Mouse (Mus musculus) thymus, postnatal 14 days (tissue): ENCODE data around the gene Sparcl1.

ENCODE experiments used
- DNase-seq: peaks from one replicate; pipeline ENCODE4 v3.0.0; 2021

Sparcl1 gene

DNA sequence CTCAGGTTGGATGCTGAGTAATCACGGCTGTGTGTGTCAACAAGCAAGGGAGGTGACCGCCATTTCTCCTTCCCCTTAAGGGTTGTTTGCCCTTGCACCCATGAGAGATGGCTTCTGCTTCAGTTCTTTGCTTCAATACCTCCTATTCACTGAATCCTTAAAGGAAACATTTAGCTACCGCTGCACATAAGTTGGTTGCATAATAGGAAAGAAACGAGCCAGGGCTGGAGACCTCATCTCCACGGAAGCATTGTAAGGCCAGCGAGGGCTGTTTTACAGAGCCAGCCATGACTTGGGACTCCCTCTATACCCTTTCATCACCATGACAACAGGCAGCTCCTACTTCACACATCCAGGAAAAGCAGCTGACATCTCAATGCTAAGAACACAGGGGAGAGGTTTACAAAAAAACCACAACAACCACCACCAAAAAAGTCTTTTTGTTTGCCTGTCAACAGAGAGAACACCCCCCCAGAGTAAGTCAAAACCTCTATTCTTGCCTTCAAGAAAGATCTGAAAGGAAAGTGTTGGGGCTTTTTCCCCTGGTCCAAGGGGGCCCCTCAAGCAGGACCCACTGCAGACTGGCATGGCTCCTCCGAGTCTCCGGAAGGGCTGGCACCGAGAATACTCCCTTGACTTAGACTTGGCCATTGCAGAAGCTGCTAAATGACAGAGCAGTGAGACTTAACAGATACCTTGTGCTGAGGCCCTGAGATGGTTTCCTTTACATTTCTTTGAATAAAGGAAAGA lies 3.2 kb downstream of the Sparcl1 start:
- no peak for DNase-seq

DNA sequence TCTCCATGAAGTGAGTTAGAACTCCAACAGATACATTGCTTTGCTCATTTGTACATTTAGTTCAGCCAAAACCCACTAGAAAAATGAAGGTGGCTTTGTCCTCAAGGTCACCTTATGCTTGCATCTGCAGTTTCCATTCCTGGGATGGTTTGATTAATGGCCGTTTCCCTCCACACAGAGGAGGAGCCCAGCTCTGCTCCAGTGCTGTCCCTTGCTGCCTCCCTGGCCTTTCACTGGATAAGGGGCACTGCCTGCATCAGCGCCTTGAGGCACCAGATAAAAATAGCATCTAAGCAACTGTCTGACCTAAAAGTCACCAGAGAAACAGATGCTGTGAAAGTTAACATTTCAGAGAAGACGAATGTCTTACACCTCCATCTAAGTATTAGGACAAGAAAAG lies 4.0 kb downstream of the Sparcl1 start:
- no peak for DNase-seq

DNA sequence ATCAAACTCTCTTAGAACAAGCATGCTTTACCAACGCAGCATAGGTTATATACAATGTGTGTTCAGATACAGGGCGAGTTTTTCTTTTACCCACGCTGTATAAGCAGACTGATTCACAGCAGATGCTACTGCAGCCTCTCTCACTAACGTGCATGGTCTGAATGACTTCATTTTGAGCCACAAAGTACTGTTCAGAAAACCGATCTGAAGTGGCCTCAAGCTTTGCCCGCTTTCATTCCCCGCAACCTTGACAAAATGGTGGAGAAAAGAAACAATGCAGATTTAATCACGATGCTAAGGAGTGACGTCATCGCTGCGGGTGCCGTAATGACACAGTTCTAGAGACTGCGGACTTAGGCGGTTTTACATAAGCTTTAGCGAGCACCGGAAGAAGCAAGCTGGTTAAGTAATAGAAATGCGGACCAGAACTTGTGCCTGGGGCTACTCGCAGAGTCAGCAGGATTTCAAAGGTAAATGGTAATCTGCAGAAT lies 4.6 kb downstream of the Sparcl1 start:
- DNase-seq: no peak

DNA sequence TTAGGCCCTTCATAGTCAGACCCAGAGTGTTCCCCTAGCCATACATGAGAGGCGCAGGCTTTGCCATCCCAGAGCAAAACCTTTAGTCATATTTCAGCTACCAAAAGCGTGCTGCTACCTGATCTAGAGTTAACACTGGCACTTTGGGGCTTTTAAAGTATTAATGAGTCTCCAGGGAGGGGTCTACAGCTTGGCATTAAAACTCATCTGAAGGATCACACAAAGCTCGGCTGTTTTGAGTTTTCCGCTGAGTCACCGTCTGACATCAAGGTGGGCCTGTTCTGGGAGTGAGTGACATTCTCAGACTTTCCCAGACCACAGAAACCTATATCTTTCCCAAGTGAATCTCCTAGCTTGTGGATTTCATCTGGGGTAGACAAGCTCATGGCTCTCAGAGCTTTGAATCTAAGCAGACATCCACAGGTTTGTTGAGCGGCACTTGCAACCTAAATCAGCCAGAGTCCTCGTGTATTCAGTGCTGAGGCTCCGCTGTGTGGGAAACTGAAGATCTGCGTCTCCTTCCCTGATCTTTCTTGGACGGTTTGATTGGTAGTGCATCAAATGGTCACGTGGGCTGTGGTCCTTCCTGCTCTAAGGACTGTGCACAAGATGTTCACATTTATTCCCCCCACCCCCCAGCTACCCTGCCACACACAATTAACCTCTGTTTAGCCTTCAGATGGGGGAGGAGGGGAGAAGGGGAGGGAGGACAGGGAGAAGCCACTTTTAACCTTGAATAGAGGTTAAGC lies 5.2 kb downstream of the Sparcl1 start:
- DNase-seq: no peak

DNA sequence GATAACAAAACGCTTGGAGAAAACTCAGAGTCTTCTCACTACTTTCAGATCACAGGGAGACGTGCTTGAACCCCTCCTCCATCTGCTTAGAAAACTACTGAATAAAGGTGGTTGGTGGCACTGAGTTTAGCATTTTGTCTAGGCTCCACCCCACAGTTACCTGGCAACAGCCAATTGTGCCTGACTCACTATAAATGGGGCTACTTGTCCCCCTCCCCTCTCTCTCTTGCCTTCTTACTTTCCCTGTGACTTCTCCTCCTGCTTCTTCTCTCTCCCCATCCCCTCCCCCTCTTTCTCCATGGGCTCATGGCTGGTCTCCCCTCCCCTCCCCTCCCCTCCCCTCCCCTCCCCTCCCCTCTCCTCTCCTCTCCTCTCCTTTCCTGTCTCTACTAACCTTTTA lies 9.4 kb downstream of the Sparcl1 start:
- DNase-seq: no peak

DNA sequence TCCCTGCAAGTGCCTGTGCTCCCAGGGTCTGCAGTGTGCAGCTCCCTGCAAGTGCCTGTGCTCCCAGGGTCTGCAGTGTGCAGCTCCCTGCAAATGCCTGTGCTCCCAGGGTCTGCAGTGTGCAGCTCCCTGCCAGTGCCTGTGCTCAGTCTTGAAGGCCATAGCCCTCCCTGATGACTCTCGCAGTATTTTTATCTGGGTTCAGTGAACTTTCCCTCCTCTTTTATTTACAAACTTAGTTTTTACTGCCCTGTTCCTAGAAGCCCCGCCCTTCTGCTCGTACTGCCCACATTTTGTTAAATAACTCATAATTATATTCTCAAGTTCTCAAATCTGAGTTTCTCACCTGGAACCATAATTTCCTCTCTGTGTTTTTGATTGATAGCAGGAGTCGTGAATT lies 10.4 kb downstream of the Sparcl1 start:
- DNase-seq: no peak

DNA sequence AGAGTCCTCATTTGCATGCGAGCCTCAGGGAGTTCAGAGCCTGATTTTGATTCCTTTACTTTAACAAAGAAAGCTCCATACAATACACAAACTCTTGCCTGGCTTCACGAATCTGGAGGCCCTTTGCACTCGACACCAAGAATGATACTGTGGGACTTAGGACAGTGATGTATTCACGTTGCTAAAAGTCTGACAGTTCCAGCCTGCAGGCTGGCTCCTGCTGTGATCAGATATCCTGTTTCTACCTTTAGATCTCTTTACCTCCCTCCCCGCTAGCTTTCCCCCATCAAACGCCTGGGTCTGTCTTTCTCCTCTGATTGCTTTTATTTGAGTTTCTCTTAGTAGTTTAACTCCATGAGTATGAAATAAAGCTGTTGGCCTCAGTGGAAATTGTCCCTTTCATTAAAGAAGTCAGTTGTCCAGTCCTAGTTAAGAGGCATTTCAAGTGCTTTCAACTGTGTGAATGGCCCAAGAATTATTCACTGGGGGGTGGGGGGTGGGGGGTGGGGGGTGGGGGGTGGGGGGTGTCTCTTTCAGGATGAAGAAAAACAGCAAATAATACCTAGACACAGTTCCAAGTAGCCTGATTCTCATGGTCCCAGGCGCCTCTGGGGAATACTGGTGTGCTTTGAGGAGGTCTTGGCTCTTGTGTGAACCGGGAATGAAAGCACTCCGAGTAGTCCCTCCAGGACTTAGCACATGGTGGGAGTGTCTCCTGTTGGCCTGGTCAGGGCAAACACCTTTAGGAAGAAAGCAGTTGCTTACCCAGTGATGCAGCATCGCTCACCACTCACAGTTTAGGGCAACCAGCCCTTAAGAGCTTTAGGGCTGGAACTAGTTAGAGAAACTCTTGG lies 11.6 kb downstream of the Sparcl1 start:
- no peak for DNase-seq

DNA sequence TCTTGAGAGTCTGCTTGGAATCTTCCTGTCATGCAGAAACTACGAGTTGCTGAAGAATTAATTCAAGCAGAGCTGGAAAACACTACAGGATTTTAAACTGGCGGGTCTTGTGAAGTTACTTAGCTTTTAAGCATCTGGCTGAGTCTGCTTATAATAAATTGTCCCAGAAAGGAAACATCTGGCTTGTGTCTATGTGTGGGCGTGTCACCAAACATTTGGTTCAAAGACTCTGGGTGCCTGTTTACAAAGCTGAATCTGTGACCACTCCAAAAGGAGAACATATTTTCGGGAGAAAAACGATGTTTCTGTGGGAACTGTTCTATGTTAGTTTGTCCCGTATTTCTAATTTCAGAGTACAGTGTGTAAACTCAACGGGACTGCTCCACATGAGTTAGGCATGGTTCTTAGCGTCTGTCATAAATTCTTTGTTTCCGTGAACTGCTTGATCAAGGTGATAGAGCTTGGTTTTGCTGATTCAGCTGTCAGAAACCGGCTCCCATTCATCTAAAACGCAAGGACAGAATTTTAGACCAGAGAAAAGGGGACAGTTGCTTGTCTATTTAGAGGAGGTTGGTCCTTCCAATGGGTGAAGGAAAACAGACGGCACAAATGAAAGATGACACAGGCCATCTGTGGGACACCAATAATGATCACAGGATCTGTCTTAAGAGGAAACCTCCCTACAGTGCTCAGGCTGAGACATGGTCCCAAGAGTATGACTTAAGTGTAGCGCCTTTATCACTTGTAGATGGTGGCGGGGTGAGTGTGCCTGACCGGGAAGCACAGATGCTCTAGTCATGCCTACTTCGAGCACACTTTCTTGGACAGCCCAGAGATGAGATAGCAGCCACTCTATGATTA lies 17.2 kb downstream of the Sparcl1 start:
- DNase-seq: no peak

DNA sequence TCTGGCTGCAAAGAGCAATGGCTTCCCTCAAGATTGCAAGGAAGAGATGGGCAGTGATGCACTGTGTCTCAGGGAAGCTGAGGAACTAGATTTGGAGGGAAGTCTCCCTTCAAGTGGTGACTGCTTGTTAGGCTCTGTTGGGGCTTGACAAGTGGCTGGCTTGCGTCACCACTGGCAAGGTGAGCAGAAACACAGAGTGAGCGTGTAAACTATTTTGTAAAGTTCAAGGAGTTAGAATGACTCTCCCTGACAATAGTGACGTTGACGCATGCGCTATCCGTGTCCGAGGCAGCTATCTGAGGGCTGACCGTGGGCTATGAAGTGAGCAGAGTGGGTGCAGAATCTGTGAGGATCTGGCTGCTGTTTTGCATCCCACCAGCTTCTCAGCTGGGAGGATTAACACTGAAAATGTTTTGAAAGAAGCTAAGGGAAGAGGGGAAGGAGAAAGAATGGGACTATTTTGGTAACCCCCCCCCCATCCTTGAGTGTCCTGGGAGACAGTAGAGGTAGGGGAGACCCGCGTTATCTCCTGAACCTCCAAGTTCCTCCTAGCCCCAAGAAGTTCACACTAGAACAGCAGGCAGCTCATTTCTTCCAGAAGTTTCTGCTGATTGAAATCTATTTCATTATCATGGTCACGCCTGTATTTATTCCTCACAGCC lies 18.0 kb downstream of the Sparcl1 start:
- DNase-seq: no peak

DNA sequence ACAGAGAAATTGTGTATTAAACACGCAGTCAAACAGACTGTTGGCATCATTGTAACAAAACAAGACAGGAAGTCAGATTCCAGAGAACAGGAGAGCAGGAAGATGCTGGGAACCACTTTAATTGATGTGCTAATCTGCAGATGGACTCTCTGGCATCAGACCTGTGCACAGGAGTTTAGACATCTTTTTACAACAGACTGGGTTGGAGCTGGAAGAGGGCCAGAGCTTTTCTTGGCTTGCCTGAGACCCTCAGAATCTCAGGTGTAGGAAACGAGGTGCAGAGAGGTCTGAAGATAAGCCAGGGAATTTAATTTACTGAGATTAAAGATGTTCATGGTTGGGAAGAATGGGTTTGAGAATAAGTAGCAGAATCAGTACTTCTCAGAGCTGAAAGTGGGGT lies 23.8 kb downstream of the Sparcl1 start:
- no peak for DNase-seq

DNA sequence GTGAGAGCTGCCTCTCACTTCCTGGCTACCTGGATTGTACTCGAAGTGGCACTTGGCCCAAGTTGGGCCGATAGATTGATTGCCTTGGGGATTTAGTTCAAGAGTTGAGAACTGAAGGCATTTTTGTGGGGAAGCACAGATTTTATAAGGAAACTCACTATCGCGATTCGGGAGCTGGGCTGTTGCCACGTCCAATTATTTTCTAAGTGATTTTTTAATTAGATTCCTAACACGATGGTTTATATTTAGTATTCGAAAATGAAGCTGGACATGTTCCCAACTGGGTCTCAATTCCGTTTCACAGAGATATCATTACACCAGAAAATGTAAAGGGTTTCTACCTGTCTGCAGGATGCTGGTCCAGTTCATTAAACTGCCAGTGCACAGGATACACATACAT lies 28.2 kb downstream of the Sparcl1 start:
- DNase-seq: no peak

DNA sequence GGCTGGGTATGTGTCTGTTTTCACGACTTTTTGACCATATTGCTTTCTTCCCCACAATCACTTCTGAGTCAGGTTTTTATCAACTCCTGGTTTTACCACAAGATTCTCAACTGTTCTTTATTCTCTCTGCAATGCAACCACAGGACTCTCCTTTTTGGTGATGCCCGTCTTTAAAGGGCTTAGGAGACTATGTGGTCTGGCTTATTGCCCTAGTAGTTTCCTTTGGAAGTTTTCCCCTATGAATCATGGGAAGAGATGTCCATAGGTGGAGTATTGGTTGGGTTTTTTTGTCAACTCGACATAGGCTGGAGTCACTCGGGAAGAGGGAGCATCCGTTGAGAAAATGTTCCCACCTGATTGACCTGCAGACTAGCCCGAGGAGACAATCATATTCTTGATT lies 32.8 kb downstream of the Sparcl1 start:
- DNase-seq: no peak

DNA sequence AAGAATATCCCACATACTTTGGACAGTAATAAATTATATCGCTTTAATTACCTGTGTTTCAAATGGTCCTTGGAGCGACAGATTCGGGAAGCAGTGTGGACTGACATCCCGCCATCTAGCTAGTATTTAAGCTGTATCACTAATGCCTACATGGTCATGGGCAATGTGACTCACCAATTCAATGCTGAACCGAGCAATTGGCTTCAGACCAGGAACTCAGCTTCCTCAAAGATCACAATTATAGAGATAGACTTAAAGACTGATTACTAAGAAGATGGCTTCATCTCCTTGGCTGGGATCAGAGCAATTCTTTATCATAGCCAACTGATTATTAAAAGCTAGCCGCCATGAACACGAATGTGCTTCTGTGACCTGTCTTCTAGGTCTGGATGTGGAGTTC lies 36.0 kb downstream of the Sparcl1 start, which contains the start of gene Gm17660:
Gm17660 (minus strand) TSS at position 101 of the 400 bp plus-strand sequence.
- no peak for DNase-seq

DNA sequence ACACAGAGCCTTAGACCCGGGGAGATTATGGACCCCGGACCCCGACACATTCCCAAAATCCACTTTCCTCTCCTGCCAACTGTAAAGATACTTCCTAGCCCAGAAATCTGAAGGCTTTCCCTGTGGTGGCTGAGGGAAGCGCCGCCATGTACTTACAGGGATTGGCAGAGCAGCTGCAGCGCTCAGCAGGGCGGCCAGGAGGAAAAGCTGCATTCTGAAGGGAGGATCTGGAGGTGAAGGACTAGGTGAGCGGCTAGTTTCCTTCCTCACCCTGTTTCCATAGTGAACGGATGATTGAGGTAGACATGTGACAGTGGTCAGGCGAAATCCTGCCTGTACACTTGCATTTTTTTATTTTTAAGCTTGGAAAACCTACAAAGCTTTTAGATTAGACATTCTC lies 37.2 kb downstream of the Sparcl1 start:
- no peak for DNase-seq

DNA sequence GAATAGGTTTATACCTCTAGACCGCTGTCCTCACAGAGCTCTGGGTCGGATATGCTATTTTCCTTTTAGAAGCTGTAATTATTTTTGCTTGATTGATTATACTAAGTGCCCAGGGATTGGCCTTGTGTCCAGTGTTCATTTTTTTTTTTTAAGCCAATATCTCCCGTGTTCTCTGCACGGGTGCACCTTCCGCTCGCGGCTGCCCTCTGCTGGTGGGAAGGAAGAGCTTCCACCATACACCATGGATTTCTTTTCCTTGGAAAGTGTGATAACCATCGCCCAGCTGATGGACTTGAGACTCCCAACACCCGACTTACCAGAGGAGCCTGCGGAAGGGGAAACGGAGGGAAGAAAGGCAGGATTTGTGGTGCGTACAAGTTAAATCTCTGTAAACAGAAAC lies 39.1 kb downstream of the Sparcl1 start:
- DNase-seq: peak; percentile 61

DNA sequence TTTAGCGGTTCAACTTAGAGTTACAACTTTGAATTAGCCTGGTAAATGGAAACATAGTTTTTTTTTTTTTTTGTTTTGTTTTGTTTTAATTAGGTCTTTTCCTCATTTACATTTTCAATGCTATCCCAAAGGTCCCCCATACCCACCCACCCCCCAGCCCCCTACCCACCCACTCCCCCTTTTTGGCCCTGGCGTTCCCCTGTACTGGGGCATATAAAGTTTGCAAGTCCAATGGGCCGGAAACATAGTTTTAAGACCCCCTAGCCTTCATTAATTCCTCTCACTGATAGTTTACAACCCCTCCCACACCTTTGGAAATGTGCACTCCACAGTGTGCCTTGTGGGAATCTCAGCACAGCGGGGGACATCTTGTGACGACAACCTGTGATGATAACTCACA lies 39.9 kb downstream of the Sparcl1 start:
- DNase-seq: no peak

DNA sequence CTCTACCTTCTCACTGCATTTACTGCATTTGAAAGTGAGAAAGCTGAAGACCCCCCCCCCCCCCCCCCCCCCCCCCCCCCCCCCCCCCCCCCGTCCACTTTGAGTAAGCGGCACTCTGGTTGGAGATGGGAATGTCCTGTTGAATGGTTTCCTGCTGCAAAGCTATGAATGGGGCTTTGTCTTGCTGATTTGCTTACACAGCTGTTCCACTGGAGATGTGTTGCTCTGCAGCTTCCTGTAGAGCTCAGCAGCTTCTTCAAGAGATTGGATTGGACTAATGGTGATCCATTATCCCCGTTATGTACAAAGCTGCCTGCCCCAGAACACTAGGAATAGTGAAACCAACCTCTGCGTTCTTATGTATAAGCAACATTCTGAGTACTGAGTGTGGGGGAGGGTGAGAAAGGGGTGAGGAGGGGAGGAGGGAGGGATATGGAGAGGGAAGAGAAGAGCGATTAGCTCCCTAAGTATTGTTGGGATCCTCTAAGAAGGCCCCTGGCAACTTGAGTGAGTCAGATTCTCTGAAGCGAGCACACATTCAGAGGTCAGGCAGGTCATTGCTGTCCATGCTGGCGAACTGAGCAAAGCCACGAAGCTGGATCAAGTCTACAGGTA lies 41.2 kb downstream of the Sparcl1 start:
- no peak for DNase-seq

DNA sequence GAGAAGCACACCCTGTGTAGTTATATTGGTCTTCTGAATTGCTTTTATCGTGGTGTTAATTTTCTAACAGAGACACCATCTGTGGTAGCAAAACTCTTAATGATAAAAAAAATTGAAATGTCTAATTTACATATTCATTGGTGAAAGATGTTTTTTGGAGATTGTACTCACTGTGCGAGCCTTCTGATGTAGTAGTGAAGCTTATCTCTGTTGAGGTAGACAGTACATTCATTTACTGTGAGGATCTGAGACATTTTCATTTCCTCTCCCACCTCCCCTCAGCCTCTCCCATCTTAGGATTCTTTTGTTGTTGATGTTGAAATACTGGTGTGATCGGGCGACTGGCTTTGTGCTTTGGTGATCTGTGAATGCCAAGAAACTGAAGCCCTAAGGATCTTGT lies 42.5 kb downstream of the Sparcl1 start:
- DNase-seq: no peak

DNA sequence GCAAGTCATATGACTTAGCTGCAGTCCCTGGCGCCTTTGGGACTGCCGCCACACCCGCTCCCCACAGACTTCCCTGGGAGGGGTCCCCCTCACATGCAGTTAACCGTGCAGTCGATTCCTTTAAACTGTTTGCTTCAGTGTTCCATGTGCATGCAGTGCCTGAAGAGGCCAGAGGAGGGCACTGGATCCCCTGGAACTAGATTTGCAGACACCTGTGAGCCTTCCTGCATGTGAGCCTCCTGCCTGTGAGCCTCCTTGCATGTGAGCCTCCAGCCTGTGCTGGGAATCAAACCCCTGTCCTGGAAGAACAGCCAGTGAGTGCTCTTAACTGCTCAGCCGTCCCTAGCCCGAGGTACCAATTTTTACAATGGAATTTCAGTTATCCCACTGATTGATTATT lies 44.8 kb downstream of the Sparcl1 start:
- peak; percentile 31 for DNase-seq

DNA sequence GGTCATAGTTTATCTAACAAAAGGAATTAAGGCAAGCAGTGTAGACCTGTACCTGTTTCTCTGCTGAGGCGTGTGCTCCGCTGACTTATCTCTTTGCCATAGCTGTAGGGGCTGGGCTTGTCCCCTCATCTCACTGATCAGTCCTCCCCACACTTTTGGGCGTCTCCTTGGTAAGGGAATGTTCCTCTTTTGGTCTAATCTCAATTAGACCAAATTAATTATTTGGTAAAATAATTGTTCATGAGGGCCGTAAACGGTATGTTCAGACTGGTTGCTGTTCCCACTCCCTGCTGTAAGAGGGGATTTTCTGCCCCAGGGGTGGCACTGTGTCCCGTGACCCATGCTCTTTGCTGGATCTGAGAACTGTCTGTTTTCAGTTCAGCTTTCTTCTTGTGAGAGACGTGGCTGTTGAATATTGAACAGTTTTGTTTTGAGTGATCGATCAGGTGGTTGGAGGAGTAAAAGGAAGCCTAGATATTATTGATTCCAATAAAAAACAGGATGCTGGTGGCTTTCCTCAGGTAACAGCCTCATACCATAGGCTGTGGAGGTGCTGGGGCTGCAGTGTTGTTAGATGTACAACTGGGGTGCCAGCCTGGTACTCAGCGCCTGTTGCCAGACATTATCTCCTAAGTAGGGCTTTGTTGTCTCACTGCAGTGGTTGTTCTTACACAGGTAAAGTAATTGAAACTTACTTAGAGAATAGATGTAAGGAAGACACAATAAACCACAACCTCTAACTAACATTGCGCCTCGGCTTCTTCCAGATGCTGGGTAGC lies 50.6 kb downstream of the Sparcl1 start:
- DNase-seq: no peak
